Mouse (Mus musculus): Measurements from ENCODE around the gene Tas2r102. TPM values are rescaled to one million over a fixed set of nuclear protein-coding genes. Genes with fewer than 3 reads are reported as not detected.

Tas2r102 gene
- not detected in 2 replicates for polyA plus RNA-seq (2012; rRNA removed)

DNA sequence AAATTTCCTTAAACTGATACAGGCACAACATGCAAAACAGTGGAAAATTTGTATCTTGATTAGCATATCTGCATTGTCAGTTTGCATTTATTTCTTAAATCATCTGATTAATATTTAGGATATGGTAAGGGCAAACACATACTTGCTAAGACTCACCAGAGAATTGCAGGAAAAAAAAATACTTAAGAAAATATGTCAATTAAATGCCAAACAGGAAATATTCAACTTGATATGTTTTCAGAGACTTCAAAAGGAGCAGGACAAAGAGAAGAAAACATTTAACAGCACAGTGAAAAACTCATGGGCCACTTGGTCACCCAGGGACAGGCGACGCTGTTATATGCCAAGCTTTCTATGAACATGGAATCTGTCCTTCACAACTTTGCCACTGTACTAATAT is at the start of gene Tas2r102:
TSS of gene Tas2r102 (plus strand) at position 301 of the 400 bp plus-strand sequence.
- Histone ChIP-seq H3K4me1 (ENCODE audit: control insufficient read depth, insufficient read depth, low read length) (no peaks in the 10 kb centered on the region), H3K4me3 (ENCODE audit: insufficient read depth, low read length) (no peak within 1 kb of the TSS), H3K27ac (ENCODE audit: insufficient read depth, low read length) (no peak within 1 kb of the TSS)
- TF ChIP-seq CTCF (IDR thresholded peaks at IDR 0.05; ENCODE audit: extremely low read depth, insufficient read depth, low read length) (no peak), POLR2A (IDR thresholded peaks at IDR 0.05; ENCODE audit: extremely low read depth, insufficient read depth, low read length) (no peak)

DNA sequence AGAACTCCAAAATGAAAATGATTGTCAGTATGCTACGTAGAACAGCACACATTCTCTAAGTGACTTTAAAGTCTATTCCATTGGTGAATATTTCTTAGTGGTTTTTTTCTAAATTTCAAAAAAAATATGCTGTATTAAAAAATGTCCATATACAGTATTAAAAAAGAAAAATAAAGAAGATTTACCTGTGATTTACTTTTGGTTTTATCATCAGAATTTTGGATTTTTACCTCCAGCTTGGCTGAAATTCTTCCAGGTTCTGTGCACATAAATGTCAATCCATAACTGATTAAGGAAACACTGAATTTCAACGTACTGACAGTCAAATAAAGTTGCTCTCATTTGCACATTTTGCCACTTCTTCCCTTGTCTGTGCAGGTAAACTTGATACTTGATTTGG is 24.0 kb upstream of the Tas2r102 start, which contains the start of gene Tas2r115:
TSS of gene Tas2r115 (minus strand) at position 101 of the 400 bp plus-strand sequence.
- Histone ChIP-seq H3K4me3 (ENCODE audit: insufficient read depth, low read length) (no peak within 1 kb of the TSS), H3K27ac (ENCODE audit: insufficient read depth, low read length) (no peak within 1 kb of the TSS), H3K4me1 (ENCODE audit: control insufficient read depth, insufficient read depth, low read length) (no peaks in the 10 kb centered on the region)
- no peak for TF ChIP-seq POLR2A (IDR thresholded peaks at IDR 0.05; ENCODE audit: extremely low read depth, insufficient read depth, low read length)
- no peak for TF ChIP-seq CTCF (IDR thresholded peaks at IDR 0.05; ENCODE audit: extremely low read depth, insufficient read depth, low read length)

DNA sequence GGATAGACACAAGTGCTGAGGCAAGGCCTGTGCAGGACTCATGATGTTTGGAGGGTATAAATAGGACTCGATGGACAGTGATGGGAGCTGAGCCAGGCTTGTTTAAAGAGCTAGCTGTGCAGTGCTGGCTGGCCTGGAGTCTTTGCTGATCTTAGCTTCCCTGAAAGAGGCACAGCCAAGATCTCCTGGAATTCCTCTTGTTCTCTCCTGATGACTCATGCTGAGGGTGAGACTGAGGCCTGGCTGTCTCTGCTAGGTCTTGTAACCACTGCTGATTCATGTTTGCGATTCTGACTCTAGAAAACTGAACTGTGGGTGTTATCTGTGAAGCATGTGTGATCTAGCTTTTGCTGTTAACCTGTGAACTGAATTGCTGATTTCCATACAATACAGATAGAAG is 11.7 kb upstream of the Tas2r102 start:
- TF ChIP-seq CTCF (IDR thresholded peaks at IDR 0.05; ENCODE audit: extremely low read depth, insufficient read depth, low read length) (no peak), POLR2A (IDR thresholded peaks at IDR 0.05; ENCODE audit: extremely low read depth, insufficient read depth, low read length) (no peak)
- Histone ChIP-seq H3K4me3 (ENCODE audit: insufficient read depth, low read length) (no peak overlapping the region), H3K27ac (ENCODE audit: insufficient read depth, low read length) (no peak overlapping the region), H3K4me1 (ENCODE audit: control insufficient read depth, insufficient read depth, low read length) (no peaks in the 10 kb centered on the region)

DNA sequence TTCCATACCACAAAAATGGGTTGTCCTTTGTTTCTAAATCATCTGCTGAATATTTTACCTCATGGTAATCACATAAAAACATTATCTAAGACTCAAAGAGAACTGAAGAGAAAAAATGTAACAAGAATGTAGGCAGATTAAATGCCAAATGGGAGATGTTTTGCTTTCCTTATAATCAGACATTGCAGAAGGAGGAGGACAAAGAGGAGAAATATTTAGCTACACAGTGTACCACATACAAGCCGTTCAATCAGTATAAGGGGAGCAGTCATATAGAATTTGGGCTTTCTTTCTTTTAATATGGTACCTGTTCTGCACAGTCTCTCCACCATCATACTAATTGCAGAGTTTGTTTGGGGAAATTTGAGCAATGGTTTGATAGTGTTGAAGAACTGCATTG is 7.5 kb upstream of the Tas2r102 start, which contains the start of gene Tas2r124:
TSS of gene Tas2r124 (plus strand) at position 301 of the 400 bp plus-strand sequence.
- Histone ChIP-seq H3K4me1 (ENCODE audit: control insufficient read depth, insufficient read depth, low read length) (no peaks in the 10 kb centered on the region), H3K4me3 (ENCODE audit: insufficient read depth, low read length) (no peak within 1 kb of the TSS), H3K27ac (ENCODE audit: insufficient read depth, low read length) (no peak within 1 kb of the TSS)
- TF ChIP-seq CTCF (IDR thresholded peaks at IDR 0.05; ENCODE audit: extremely low read depth, insufficient read depth, low read length): no peak
- TF ChIP-seq POLR2A (IDR thresholded peaks at IDR 0.05; ENCODE audit: extremely low read depth, insufficient read depth, low read length): no peak

DNA sequence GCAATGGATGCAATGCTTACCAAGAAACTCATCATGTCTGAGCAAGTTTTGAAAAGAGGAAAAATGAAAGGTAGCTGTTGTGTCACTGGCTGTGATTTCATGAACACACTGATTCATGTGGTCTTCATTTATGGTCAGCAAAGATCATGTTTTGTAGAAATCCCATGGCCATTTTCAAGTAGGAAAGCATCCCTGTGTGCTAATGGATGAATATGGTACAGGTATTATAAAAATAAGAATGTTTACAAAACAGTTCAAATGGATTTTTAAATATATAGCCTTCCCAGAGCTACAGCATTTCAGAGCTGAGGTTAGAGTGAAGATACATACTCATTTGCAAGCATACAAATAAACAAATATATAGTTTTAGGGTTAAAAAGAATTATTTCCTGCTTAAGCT is 16.1 kb downstream of the Tas2r102 start, which contains the start of gene Tas2r136:
TSS of gene Tas2r136 (minus strand) at position 101 of the 400 bp plus-strand sequence.
- no peak within 1 kb of the TSS for H3K4me3 ChIP-seq (ENCODE audit: insufficient read depth, low read length)
- no peak for TF ChIP-seq CTCF (IDR thresholded peaks at IDR 0.05; ENCODE audit: extremely low read depth, insufficient read depth, low read length)
- TF ChIP-seq POLR2A (IDR thresholded peaks at IDR 0.05; ENCODE audit: extremely low read depth, insufficient read depth, low read length): no peak
- H3K27ac ChIP-seq (ENCODE audit: insufficient read depth, low read length): no peak within 1 kb of the TSS
- no peaks in the 10 kb centered on the region for H3K4me1 ChIP-seq (ENCODE audit: control insufficient read depth, insufficient read depth, low read length)

DNA sequence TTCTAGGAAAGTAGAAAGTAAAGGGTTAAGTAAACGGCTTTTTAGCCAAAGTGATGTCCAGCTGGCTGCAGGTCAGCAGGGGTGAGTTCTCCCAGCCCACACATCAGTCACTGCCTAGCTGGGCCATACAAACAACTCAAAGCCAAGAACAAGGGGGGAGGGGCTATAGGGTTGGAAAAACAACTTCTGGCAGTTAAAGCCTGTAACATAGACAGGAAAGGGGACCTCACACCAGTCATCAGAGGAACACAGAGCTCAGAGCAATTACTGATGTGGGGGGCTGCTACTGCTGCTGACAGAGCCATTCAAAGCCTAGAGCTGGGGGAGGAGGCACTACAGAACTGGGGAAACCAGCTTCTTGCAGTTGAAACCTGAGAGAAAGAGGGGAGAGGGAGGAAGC is 33.5 kb downstream of the Tas2r102 start:
- Histone ChIP-seq H3K27ac (ENCODE audit: insufficient read depth, low read length) (no peak overlapping the region), H3K4me1 (ENCODE audit: control insufficient read depth, insufficient read depth, low read length) (no peaks in the 10 kb centered on the region), H3K4me3 (ENCODE audit: insufficient read depth, low read length) (no peak overlapping the region)
- TF ChIP-seq POLR2A (IDR thresholded peaks at IDR 0.05; ENCODE audit: extremely low read depth, insufficient read depth, low read length) (no peak), CTCF (IDR thresholded peaks at IDR 0.05; ENCODE audit: extremely low read depth, insufficient read depth, low read length) (no peak)

DNA sequence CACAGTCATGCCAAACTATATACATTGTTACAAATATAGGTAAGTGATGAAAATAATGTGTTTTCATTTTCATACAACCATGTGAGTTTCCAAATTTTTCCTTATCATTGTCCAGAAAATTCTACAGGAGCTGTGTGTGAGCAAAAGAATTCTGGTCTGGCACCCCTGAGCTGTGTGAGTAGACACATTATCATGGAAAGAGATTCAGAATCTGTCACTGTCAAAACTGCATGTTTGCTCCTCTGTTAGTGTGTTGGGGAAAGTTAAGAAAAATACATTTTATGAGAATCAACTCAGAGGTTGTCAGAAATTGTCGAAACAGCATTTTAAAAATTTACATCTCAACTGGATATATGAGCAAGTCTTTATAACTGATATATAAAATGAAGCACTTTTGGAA is 40.6 kb downstream of the Tas2r102 start, which contains the start of gene Tas2r117:
TSS of gene Tas2r117 (plus strand) at position 301 of the 400 bp plus-strand sequence.
- Histone ChIP-seq H3K27ac (ENCODE audit: insufficient read depth, low read length) (no peak within 1 kb of the TSS), H3K4me1 (ENCODE audit: control insufficient read depth, insufficient read depth, low read length) (no peaks in the 10 kb centered on the region), H3K4me3 (ENCODE audit: insufficient read depth, low read length) (no peak within 1 kb of the TSS)
- TF ChIP-seq CTCF (IDR thresholded peaks at IDR 0.05; ENCODE audit: extremely low read depth, insufficient read depth, low read length) (no peak), POLR2A (IDR thresholded peaks at IDR 0.05; ENCODE audit: extremely low read depth, insufficient read depth, low read length) (no peak)

Other genes starting within 250 kb of the Tas2r102 start
- not detected in 2 replicates for gene Prh1, start 192.3 kb upstream of the Tas2r102 start, polyA plus RNA-seq (2012; rRNA removed)
- not detected in 2 replicates for gene Prp2, start 166.2 kb upstream of the Tas2r102 start, polyA plus RNA-seq (2012; rRNA removed)
- not detected in 2 replicates for gene A630073D07Rik, start 110.6 kb upstream of the Tas2r102 start, polyA plus RNA-seq (2012; rRNA removed)
- not detected in 2 replicates for gene Tas2r120, start 105.2 kb upstream of the Tas2r102 start, polyA plus RNA-seq (2012; rRNA removed)
- gene Tas2r121, start 61.1 kb upstream of the Tas2r102 start, polyA plus RNA-seq (2012; rRNA removed): not detected in 2 replicates
- not detected in 2 replicates for gene Tas2r122, start 50.2 kb upstream of the Tas2r102 start, polyA plus RNA-seq (2012; rRNA removed)
- not detected in 2 replicates for gene Tas2r115, start 24.1 kb upstream of the Tas2r102 start, polyA plus RNA-seq (2012; rRNA removed)
- not detected in 2 replicates for gene Tas2r124, start 7.4 kb upstream of the Tas2r102 start, polyA plus RNA-seq (2012; rRNA removed)
- gene Tas2r136, start 16.0 kb downstream of the Tas2r102 start, polyA plus RNA-seq (2012; rRNA removed): not detected in 2 replicates
- gene Tas2r117, start 40.7 kb downstream of the Tas2r102 start, polyA plus RNA-seq (2012; rRNA removed): not detected in 2 replicates
- gene Tas2r123, start 85.0 kb downstream of the Tas2r102 start, polyA plus RNA-seq (2012; rRNA removed): not detected in 2 replicates
- not detected in 2 replicates for gene Tas2r116, start 93.3 kb downstream of the Tas2r102 start, polyA plus RNA-seq (2012; rRNA removed)
- gene Tas2r110, start 105.9 kb downstream of the Tas2r102 start, polyA plus RNA-seq (2012; rRNA removed): not detected in 2 replicates
- gene Tas2r113, start 130.9 kb downstream of the Tas2r102 start, polyA plus RNA-seq (2012; rRNA removed): not detected in 2 replicates
- gene Tas2r125, start 147.5 kb downstream of the Tas2r102 start, polyA plus RNA-seq (2012; rRNA removed): not detected in 2 replicates
- not detected in 2 replicates for gene Tas2r129, start 189.0 kb downstream of the Tas2r102 start, polyA plus RNA-seq (2012; rRNA removed)
- not detected in 2 replicates for gene Tas2r131, start 195.8 kb downstream of the Tas2r102 start, polyA plus RNA-seq (2012; rRNA removed)
- gene Tas2r109, start 218.8 kb downstream of the Tas2r102 start, polyA plus RNA-seq (2012; rRNA removed): not detected in 2 replicates